Mouse (Mus musculus) heart, embryonic 16.5 days (tissue): ENCODE data around the gene Mapre3. TPM values are rescaled to one million over a fixed set of nuclear protein-coding genes. Genes with fewer than 3 reads are reported as not detected.
A peak's percentile ranks its signal among the peaks of the same experiment; 100 is the strongest.

Experiments
- ATAC-seq: fragments of 200-750 bp; cut with Nextera tagmentation; replicated peaks from 2 replicates; pipeline ENCODE4 v1.8.0; 2017; ENCODE audit warnings: moderate number of reproducible peaks; ENCODE audit not compliant: insufficient read depth, low FRiP score; ENCODE audit errors: extremely low read depth
- H3K27ac ChIP-seq: fragments of 300-500 bp; sonication (generic); 2 replicates; pipeline ENCODE4 v1.5.1; 2014; ENCODE audit warnings: mild to moderate bottlenecking, low read length, control low read depth, moderate library complexity
- H3K27me3 ChIP-seq: fragments of 300-500 bp; sonication (generic); 2 replicates; pipeline ENCODE4 v1.6.1; 2014; ENCODE audit warnings: low read length, mixed read lengths; ENCODE audit not compliant: control insufficient read depth, insufficient read depth
- H3K36me3 ChIP-seq: fragments of 300-500 bp; sonication (generic); 2 replicates; pipeline ENCODE4 v1.6.1; 2014; ENCODE audit not compliant: control insufficient read depth, insufficient read depth
- H3K4me1 ChIP-seq: fragments of 300-500 bp; sonication (generic); 2 replicates; pipeline ENCODE4 v1.6.1; 2014; ENCODE audit warnings: low read length, mixed read lengths; ENCODE audit not compliant: control insufficient read depth, insufficient read depth
- H3K4me2 ChIP-seq: fragments of 300-500 bp; sonication (generic); 2 replicates; pipeline ENCODE4 v1.6.1; 2014; ENCODE audit warnings: low read depth, mild to moderate bottlenecking, control low read depth, low read length
- H3K4me3 ChIP-seq: fragments of 300-500 bp; sonication (generic); 2 replicates; pipeline ENCODE4 v1.5.1; 2014; ENCODE audit warnings: mild to moderate bottlenecking, control low read depth, low read length
- H3K9ac ChIP-seq: fragments of 300-500 bp; sonication (generic); 2 replicates; pipeline ENCODE4 v1.6.1; 2014; ENCODE audit warnings: low read length, control low read depth
- H3K9me3 ChIP-seq: fragments of 300-500 bp; sonication (generic); replicated peaks from 2 replicates; pipeline ENCODE4 v1.6.1; 2016; ENCODE audit warnings: low read length; ENCODE audit not compliant: control insufficient read depth
- WGBS: fragments of 180-500 bp; shearing (Covaris S2); extraction: QIAGEN DNeasy Blood & Tissue Kit; methylation state at CpG from one replicate; pipeline ENCODE4 v1.1.7; 2014; 5-methylcytosine and 5-hydroxymethylcytosine counted together
- polyA plus RNA-seq: library from polyadenylated mRNA; unstranded; fragments of >200 nt; fragmentation: Nextera tagmentation; extraction: Ambion mirVana; gene quantifications from 2 replicates; pipeline ENCODE4 v1.2.1, GENCODE M21; 2015

Gene Mapre3
- polyA plus RNA-seq, 1 experiment from 2014 or later, result 18.2 TPM

DNA sequence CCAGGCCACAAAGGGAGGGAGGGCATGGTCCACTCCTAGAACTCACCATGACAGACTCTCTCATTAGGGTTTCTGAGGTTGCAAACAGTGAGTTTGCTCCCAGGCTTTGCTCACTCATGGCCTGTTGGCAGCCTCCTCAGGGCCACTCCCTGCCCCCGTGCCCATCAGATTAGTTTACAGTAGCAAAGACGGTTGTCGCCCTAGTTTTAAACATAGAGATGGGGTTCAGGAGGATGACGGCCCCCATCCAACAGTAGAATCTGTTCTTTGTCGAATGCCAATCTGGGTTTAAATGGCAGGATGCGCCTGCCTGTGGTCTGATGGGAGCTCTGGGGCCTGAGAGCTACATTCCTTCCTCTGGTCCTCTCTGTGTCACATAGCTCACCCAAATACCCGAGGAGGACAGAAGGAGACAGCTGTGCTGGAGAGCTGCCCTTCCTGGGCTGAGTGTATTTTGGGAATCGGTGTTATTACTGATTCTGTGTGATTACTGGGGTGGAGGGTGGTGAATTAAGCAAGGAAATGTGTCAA lies 1.9 kb downstream of the Mapre3 start:
- no peak overlapping the region for H3K27ac ChIP-seq
- H3K9ac ChIP-seq, result no peak overlapping the region
- H3K4me2 ChIP-seq, result no peak overlapping the region
- no peak overlapping the region for H3K4me3 ChIP-seq
- H3K36me3 ChIP-seq, result no peaks in the 10 kb centered on the region
- 51% methylated on average over 8 of the region's 8 CpGs for WGBS
- peaks cover 9% of the 10 kb centered on the region; the same call in 1 of the 2 replicates for H3K27me3 ChIP-seq
- no peak for ATAC-seq
- H3K4me1 ChIP-seq, result peaks cover 11% of the 10 kb centered on the region
- no peaks in the 10 kb centered on the region for H3K9me3 ChIP-seq

DNA sequence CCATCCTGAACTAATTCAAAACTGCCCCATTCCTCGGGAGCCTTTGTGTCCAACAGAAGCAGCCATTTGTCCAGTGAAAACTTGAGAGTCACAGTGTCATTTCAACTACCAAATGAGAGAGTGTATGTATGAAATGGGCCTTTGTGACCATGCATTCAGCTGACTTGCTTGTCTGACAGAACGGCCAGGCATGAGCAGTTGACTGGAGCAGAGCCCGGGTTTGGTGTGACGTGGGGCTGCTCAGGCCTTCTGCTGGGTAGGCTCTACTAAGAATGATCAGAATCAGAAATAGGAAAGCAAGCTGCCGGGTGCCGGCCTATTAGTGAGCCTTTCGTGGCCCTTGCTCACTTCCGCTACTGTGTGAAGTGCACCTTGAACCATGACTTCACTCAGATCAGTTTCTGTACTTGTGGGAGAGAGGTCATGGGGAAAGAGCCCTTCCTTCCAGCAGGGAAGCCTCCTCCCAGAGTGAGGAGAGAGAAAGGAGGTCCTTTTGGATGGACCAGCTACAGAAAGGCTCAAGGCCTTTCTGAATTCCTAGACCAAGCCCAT lies 4.4 kb downstream of the Mapre3 start:
- peaks cover 11% of the 10 kb centered on the region for H3K4me1 ChIP-seq
- 90% methylated on average over 8 of the region's 8 CpGs for WGBS
- ATAC-seq, result no peak

DNA sequence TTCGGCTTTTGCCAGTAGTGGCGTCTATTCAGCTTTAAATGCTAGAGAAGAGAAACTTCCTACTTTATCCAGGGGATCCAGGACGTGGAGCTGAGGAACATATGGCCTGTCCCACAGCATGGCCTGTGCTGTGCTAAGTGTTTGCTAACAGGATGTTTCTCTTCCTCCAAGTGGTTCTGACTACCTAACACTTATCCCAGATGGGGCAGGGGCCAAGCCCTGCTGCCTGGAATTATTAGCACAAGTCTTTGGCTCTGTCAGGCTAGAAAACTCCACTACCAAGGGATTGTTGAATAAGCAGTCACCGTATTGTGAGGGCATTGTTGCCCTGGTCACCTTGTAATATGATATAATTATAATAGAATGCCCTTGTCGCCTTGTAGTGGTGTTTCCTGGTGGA lies 8.2 kb downstream of the Mapre3 start:
- ATAC-seq, result no peak
- H3K27me3 ChIP-seq, result no peaks in the 10 kb centered on the region
- 73% methylated on average over 5 of the region's 5 CpGs for WGBS

More for the DNA sequence above, 4.4 kb downstream of the Mapre3 start:
- Histone ChIP-seq H3K9ac (no peak overlapping the region), H3K27me3 (no peaks in the 10 kb centered on the region), H3K36me3 (no peaks in the 10 kb centered on the region), H3K4me2 (no peak overlapping the region), H3K9me3 (peaks cover 3% of the 10 kb centered on the region; the same call in 1 of the 2 replicates), H3K27ac (no peak overlapping the region), H3K4me3 (no peak overlapping the region)

DNA sequence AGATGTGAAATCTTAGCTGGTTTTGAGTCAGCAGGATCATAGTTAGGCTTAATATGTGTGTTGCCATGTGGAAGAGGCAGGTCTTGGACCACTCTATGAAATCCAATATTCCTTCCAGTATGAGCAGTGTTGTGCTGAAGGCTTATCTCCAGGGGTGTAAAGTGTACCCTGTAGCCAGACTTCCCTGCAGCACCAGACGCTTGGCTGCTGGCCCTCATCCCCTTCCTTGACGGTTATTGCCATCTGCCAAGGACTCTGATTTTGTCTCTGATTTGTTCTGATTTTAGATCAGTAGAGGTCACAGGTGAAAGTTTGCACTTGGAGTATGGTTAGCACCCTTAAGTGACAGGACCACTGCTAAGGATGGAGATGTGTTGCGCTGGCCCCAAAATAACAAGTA lies 8.7 kb downstream of the Mapre3 start:
- WGBS, result 72% methylated on average over 3 of the region's 3 CpGs
- Histone ChIP-seq H3K36me3 (no peaks in the 10 kb centered on the region), H3K27ac (no peak overlapping the region), H3K4me1 (peaks cover 4% of the 10 kb centered on the region), H3K4me3 (no peak overlapping the region), H3K27me3 (no peaks in the 10 kb centered on the region), H3K4me2 (no peak overlapping the region), H3K9me3 (peaks cover 3% of the 10 kb centered on the region; the same call in 1 of the 2 replicates), H3K9ac (no peak overlapping the region)
- no peak for ATAC-seq

More for the DNA sequence above, 8.2 kb downstream of the Mapre3 start:
- Histone ChIP-seq H3K36me3 (no peaks in the 10 kb centered on the region), H3K9ac (no peak overlapping the region), H3K9me3 (peaks cover 3% of the 10 kb centered on the region; the same call in 1 of the 2 replicates), H3K27ac (no peak overlapping the region), H3K4me2 (no peak overlapping the region), H3K4me3 (no peak overlapping the region), H3K4me1 (peaks cover 4% of the 10 kb centered on the region)

DNA sequence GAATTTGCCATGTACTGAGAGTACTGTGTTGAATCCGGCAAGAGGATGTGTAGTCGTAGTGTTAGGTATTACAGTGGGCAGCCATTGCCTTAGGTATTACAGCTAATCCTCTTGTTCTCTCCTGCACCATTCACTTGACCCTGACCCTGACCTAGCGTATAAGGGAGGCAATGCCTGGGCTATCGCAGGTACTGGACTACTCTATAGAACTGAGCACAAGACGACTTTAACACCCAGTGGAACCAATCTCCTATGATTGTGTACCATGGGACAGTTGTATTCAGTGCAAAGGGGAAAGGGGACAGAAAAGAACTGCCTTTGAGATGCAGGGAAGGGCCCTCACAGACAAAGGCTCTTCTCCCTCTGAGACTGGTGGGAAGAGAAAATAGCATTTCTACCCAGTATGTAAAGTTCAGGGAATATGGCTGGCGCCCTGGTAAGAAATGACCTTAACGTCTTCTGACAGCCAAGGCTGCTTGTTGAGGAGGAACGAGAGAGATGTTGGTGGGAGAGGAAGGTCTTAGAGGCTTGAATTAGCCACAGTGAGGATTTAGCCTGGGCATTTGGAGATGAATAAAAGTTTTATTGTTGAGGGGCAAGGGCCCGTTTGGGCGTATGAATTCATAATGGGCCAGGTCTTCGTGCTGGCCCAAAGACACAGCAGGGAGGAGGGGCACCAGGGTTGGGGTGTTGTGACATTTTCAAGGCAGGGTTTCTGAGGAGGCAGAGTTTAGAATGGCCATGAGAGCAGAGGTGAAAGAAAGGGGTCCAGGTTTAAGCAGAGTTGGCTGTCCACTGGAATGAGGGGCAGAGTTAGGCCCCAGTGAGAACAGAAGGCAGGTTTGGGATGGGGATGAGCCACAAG lies 9.9 kb downstream of the Mapre3 start:
- H3K9me3 ChIP-seq, result peaks cover 3% of the 10 kb centered on the region; the same call in 1 of the 2 replicates
- H3K27ac ChIP-seq, result no peak overlapping the region
- WGBS, result 91% methylated on average over 11 of the region's 11 CpGs
- H3K27me3 ChIP-seq, result no peaks in the 10 kb centered on the region
- H3K4me2 ChIP-seq, result no peak overlapping the region
- no peaks in the 10 kb centered on the region for H3K36me3 ChIP-seq
- H3K9ac ChIP-seq, result no peak overlapping the region
- ATAC-seq, result no peak
- peaks cover 4% of the 10 kb centered on the region for H3K4me1 ChIP-seq
- no peak overlapping the region for H3K4me3 ChIP-seq

DNA sequence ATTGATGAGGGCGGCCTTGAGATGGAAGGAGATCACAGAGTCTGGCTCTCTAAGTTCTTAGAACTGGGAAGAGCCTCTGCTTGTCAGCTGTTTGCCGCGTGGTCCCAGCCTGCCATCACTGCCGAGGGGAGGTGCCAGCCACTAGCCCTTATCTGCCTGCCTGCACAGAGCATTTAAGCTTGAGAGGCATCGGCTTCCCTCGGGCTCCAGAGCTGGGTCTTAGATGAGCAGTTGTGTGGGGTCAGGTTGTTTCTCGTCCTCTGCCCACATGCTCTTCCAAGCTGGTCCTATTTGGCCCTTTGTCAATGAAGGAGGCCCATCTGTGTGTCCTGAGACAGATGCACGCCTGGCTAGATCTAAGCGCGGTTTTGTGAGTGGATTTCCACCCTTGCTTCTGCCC lies 10.7 kb downstream of the Mapre3 start:
- Histone ChIP-seq H3K27me3 (no peaks in the 10 kb centered on the region), H3K27ac (no peak overlapping the region), H3K9ac (no peak overlapping the region), H3K36me3 (no peaks in the 10 kb centered on the region), H3K4me2 (no peak overlapping the region), H3K4me1 (peaks cover 4% of the 10 kb centered on the region), H3K4me3 (no peak overlapping the region), H3K9me3 (peaks cover 3% of the 10 kb centered on the region; the same call in 1 of the 2 replicates)
- ATAC-seq, result 0 out of 2 replicates have a peak, but pooled peaks have one; percentile 28
- WGBS, result 52% methylated on average over 10 of the region's 10 CpGs

DNA sequence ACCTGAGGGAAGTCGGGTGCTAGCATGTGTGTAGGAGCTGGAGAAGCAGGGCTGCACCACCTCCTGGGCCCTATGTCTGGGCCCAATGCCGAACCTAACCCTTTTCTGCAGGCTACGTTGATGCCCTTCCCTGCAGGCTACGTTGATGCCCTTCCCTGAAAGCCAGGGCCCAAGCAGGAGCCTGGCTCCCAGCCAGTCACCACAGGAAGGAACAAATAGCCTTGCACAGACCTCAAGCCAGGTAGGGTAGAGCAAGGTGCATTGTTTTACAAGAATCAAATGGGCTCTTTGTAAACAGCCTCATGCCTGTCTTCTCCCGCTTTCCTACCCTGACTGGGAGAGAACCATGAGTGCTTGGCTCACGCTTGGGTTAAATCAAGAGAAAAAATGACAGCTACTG lies 11.4 kb downstream of the Mapre3 start:
- H3K27ac ChIP-seq, result no peak overlapping the region
- WGBS, result 67% methylated on average over 6 of the region's 6 CpGs
- ATAC-seq, result no peak
- no peaks in the 10 kb centered on the region for H3K27me3 ChIP-seq
- H3K9ac ChIP-seq, result no peak overlapping the region
- H3K4me2 ChIP-seq, result no peak overlapping the region
- no peak overlapping the region for H3K4me3 ChIP-seq
- no peaks in the 10 kb centered on the region for H3K36me3 ChIP-seq
- peaks cover 3% of the 10 kb centered on the region; the same call in 1 of the 2 replicates for H3K9me3 ChIP-seq
- H3K4me1 ChIP-seq, result peaks cover 4% of the 10 kb centered on the region

DNA sequence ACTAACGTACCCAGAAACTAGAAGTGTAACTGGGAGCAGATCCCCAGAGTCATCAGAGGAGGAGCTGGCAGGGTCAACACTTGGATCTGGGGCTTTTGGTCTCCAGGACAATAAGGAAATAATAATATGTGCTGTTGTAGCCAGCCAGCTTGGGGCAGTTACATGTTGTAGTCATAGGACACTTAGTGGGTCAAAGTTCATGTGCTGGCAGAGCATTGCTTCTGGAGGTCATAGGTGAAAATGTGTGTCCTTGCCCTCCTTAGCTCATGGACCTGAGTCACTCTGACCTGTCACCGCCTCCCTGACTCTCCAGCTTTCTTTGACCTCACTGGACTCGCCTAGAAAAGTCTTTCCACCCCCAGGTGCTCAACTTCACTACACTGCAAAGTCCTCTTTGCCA lies 19.0 kb downstream of the Mapre3 start:
- no peak for ATAC-seq
- Histone ChIP-seq H3K4me3 (no peak overlapping the region), H3K9ac (no peak overlapping the region), H3K27me3 (no peaks in the 10 kb centered on the region), H3K9me3 (no peaks in the 10 kb centered on the region; the same call in 1 of the 2 replicates), H3K36me3 (no peaks in the 10 kb centered on the region), H3K4me1 (no peaks in the 10 kb centered on the region), H3K4me2 (no peak overlapping the region), H3K27ac (no peak overlapping the region)
- WGBS, result 85% methylated on average over 3 of the region's 3 CpGs

DNA sequence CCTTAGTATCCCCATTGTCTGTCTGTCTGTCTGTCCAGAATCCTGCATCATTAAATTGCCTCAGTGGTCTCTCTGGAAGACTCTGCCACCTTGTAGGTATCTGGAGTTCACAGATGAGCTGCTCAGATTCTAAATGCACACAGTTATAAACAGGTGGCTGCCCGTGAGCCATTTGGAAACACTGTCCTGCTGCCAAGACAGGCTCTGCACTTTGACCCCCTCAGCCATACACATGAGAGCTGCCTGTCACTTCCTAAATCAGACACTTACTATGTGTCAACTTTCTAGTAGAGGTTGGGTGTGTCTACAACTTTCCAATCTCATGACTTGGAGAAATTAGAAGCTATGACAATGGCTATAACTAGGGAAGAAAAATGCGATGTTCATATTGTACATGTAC lies 25.3 kb downstream of the Mapre3 start:
- H3K36me3 ChIP-seq, result no peaks in the 10 kb centered on the region
- WGBS, result 76% methylated on average over 2 of the region's 2 CpGs
- H3K9ac ChIP-seq, result no peak overlapping the region
- H3K4me2 ChIP-seq, result no peak overlapping the region
- no peak overlapping the region for H3K4me3 ChIP-seq
- no peak overlapping the region for H3K27ac ChIP-seq
- H3K4me1 ChIP-seq, result no peaks in the 10 kb centered on the region
- ATAC-seq, result no peak
- H3K27me3 ChIP-seq, result no peaks in the 10 kb centered on the region
- H3K9me3 ChIP-seq, result no peaks in the 10 kb centered on the region; the same call in 1 of the 2 replicates
